Mouse (Mus musculus): Measurements from ENCODE around the gene Man1a. TPM values are rescaled to one million over a fixed set of nuclear protein-coding genes. Genes with fewer than 3 reads are reported as not detected.
A peak's percentile ranks its signal among the peaks of the same experiment; 100 is the strongest.

Man1a gene
- polyA plus RNA-seq, 1 experiment from 2014 or later: 10.3 TPM

- ATAC-seq (replicated peaks; ENCODE audit: low FRiP score, low read depth): peak; percentile 30; the same call in 1 of the 2 replicates
- Histone ChIP-seq H3K9me3 (replicated peaks; ENCODE audit: low read length) (no peaks in the 10 kb centered on the region), H3K27me3 (ENCODE audit: insufficient read depth, low read length) (no peaks in the 10 kb centered on the region), H3K4me3 (replicated peaks; ENCODE audit: low read depth, low read length) (peak overlapping the region; percentile 78), H3K4me1 (replicated peaks; ENCODE audit: insufficient read depth, low read length) (peaks cover 3% of the 10 kb centered on the region; the same call in 1 of the 2 replicates), H3K4me2 (ENCODE audit: low read length) (peak overlapping the region; percentile 100), H3K9ac (ENCODE audit: low read depth, low read length) (peak overlapping the region; percentile 69), H3K36me3 (ENCODE audit: insufficient read depth, low read length) (no peaks in the 10 kb centered on the region), H3K27ac (peak overlapping the region; percentile 22; the same call in 1 of the 2 replicates)
- no peak for TF ChIP-seq CTCF (IDR thresholded peaks at IDR 0.05; ENCODE audit: low read depth)
- WGBS: under 1% methylated on average over 68 of the region's 73 CpGs
- peak; percentile 68 for DNase-seq (ENCODE audit: low spot score)
Measured at GRCm38 (mm10) chr10:54074609-54075421, 1.6 kb downstream of the Man1a start.

- H3K4me1 ChIP-seq (replicated peaks; ENCODE audit: insufficient read depth, low read length): peaks cover 3% of the 10 kb centered on the region; the same call in 1 of the 2 replicates
- H3K27ac ChIP-seq: no peak overlapping the region
- no peak for TF ChIP-seq CTCF (IDR thresholded peaks at IDR 0.05; ENCODE audit: low read depth)
- WGBS: 1% methylated on average over 14 of the region's 14 CpGs
- H3K36me3 ChIP-seq (ENCODE audit: insufficient read depth, low read length): no peaks in the 10 kb centered on the region
- H3K4me3 ChIP-seq (replicated peaks; ENCODE audit: low read depth, low read length): peak overlapping the region; percentile 78
- H3K4me2 ChIP-seq (ENCODE audit: low read length): peak overlapping the region; percentile 100
- no peaks in the 10 kb centered on the region for H3K27me3 ChIP-seq (ENCODE audit: insufficient read depth, low read length)
- H3K9ac ChIP-seq (ENCODE audit: low read depth, low read length): peak overlapping the region; percentile 69
- no peaks in the 10 kb centered on the region for H3K9me3 ChIP-seq (replicated peaks; ENCODE audit: low read length)
- no peak for ATAC-seq (replicated peaks; ENCODE audit: low FRiP score, low read depth)
- no peak for DNase-seq (ENCODE audit: low spot score)
Measured at GRCm38 (mm10) chr10:54074247-54074608, 2.2 kb downstream of the Man1a start.

- peak; percentile 74 for ATAC-seq (replicated peaks; ENCODE audit: low FRiP score, low read depth)
- H3K4me1 ChIP-seq (replicated peaks; ENCODE audit: insufficient read depth, low read length): peaks cover 3% of the 10 kb centered on the region; the same call in 1 of the 2 replicates
- WGBS: 29% methylated on average over 6 of the region's 6 CpGs
- H3K4me2 ChIP-seq (ENCODE audit: low read length): peak overlapping the region; percentile 100
- DNase-seq (ENCODE audit: low spot score): peak; percentile 57
- no peak for TF ChIP-seq CTCF (IDR thresholded peaks at IDR 0.05; ENCODE audit: low read depth)
- H3K27me3 ChIP-seq (ENCODE audit: insufficient read depth, low read length): no peaks in the 10 kb centered on the region
- H3K36me3 ChIP-seq (ENCODE audit: insufficient read depth, low read length): no peaks in the 10 kb centered on the region
- peak overlapping the region; percentile 78 for H3K4me3 ChIP-seq (replicated peaks; ENCODE audit: low read depth, low read length)
- peak overlapping the region; percentile 69; the same call in 1 of the 2 replicates for H3K9ac ChIP-seq (ENCODE audit: low read depth, low read length)
- no peaks in the 10 kb centered on the region for H3K9me3 ChIP-seq (replicated peaks; ENCODE audit: low read length)
- H3K27ac ChIP-seq: no peak overlapping the region
Measured at GRCm38 (mm10) chr10:54073641-54074203, 2.7 kb downstream of the Man1a start.

- Histone ChIP-seq H3K27me3 (ENCODE audit: insufficient read depth, low read length) (no peaks in the 10 kb centered on the region), H3K4me1 (replicated peaks; ENCODE audit: insufficient read depth, low read length) (peaks cover 3% of the 10 kb centered on the region; the same call in 1 of the 2 replicates), H3K27ac (no peak overlapping the region), H3K9me3 (replicated peaks; ENCODE audit: low read length) (no peaks in the 10 kb centered on the region), H3K9ac (ENCODE audit: low read depth, low read length) (no peak overlapping the region), H3K4me2 (ENCODE audit: low read length) (no peak overlapping the region), H3K36me3 (ENCODE audit: insufficient read depth, low read length) (no peaks in the 10 kb centered on the region), H3K4me3 (replicated peaks; ENCODE audit: low read depth, low read length) (no peak overlapping the region)
- WGBS: 87% methylated on average over 2 of the region's 2 CpGs
- no peak for ATAC-seq (replicated peaks; ENCODE audit: low FRiP score, low read depth)
- no peak for TF ChIP-seq CTCF (IDR thresholded peaks at IDR 0.05; ENCODE audit: low read depth)
- DNase-seq (ENCODE audit: low spot score): no peak
Measured at GRCm38 (mm10) chr10:54072336-54072735, 4.1 kb downstream of the Man1a start.

GRCm38 (mm10) chr10:54070496-54070895 is 5.9 kb downstream of the Man1a start:
- no peak for DNase-seq (ENCODE audit: low spot score)
- Histone ChIP-seq H3K4me1 (replicated peaks; ENCODE audit: insufficient read depth, low read length) (0 out of 2 replicates have a peak, but pooled peaks cover 3% of the 10 kb centered on the region), H3K27me3 (ENCODE audit: insufficient read depth, low read length) (no peaks in the 10 kb centered on the region), H3K27ac (no peak overlapping the region), H3K4me2 (ENCODE audit: low read length) (no peak overlapping the region), H3K9me3 (replicated peaks; ENCODE audit: low read length) (no peaks in the 10 kb centered on the region), H3K36me3 (ENCODE audit: insufficient read depth, low read length) (no peaks in the 10 kb centered on the region), H3K9ac (ENCODE audit: low read depth, low read length) (no peak overlapping the region), H3K4me3 (replicated peaks; ENCODE audit: low read depth, low read length) (no peak overlapping the region)
- no peak for ATAC-seq (replicated peaks; ENCODE audit: low FRiP score, low read depth)
- 86% methylated on average over 5 of the region's 5 CpGs for WGBS
- TF ChIP-seq CTCF (IDR thresholded peaks at IDR 0.05; ENCODE audit: low read depth): no peak

- Histone ChIP-seq H3K27me3 (ENCODE audit: insufficient read depth, low read length) (no peaks in the 10 kb centered on the region), H3K9ac (ENCODE audit: low read depth, low read length) (no peak overlapping the region), H3K9me3 (replicated peaks; ENCODE audit: low read length) (no peaks in the 10 kb centered on the region), H3K36me3 (ENCODE audit: insufficient read depth, low read length) (no peaks in the 10 kb centered on the region), H3K4me3 (replicated peaks; ENCODE audit: low read depth, low read length) (no peak overlapping the region), H3K4me2 (ENCODE audit: low read length) (no peak overlapping the region), H3K4me1 (replicated peaks; ENCODE audit: insufficient read depth, low read length) (0 out of 2 replicates have a peak, but pooled peaks cover 3% of the 10 kb centered on the region), H3K27ac (no peak overlapping the region)
- WGBS: 89% methylated on average over 5 of the region's 5 CpGs
- ATAC-seq (replicated peaks; ENCODE audit: low FRiP score, low read depth): no peak
- no peak for TF ChIP-seq CTCF (IDR thresholded peaks at IDR 0.05; ENCODE audit: low read depth)
- DNase-seq (ENCODE audit: low spot score): no peak
Measured at GRCm38 (mm10) chr10:54069412-54069811, 7.0 kb downstream of the Man1a start.

All from kidney, postnatal 0 days (tissue).